Mouse (Mus musculus): Measurements from ENCODE around the gene Ehf.

The Ehf gene

DNA sequence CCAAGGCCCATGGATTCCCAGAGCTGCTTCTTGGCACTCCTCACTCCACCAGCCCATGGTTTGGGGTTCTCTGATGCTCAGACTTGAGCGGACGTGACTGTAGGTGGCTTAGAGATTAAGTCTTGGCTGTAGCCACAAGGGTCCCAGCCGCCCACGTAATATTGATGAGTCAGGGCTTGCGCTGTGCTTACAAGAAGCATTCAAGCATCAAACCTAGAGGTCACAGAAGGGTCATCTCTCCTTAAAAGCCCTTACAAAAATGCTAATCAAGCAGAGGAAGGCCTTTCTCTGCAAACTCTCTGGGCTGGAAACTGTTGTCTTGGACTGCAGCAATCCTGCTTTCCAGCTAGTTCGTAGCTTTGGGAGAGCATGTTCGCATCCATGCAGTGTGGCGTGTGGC lies 88.2 kb downstream of the Ehf start:
- DNase-seq (ENCODE audit: low spot score in 2 of 2), result no peak

DNA sequence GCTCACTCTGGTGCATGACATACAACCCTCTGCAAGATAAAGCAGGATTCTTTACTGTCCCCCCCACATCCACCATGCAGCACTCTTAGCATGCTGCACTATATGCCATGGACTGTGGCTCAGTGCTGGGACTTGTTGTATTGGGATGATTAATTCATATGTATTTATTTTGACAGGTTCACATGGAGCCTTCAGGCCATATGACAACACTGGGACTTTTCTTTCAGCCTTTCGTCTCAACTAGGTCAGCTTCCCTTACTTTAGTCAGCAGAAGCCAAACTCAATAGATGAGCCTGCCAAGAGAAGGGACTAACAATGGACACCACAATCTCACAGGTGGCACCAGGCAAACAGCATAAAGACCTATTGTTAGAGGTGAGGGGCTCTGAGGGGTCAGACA lies 89.5 kb downstream of the Ehf start:
- DNase-seq (ENCODE audit: low spot score in 2 of 2), result no peak

Measured in urinary bladder, adult 18-20 months (tissue).